Mouse (Mus musculus) lung, adult 2 months (tissue): ENCODE measurements around the gene Krtap10-10.

Experiments
- CTCF ChIP-seq: fragments of 200-500 bp; IDR thresholded peaks from 2 replicates; pipeline ENCODE4 v1.5.1; 2011; ENCODE audit warnings: mild to moderate bottlenecking, low read length, control low read depth; ENCODE audit not compliant: insufficient read depth
- POLR2A ChIP-seq: fragments of 200-500 bp; IDR thresholded peaks from 2 replicates; pipeline ENCODE4 v1.6.1; 2011; ENCODE audit warnings: low read depth, mild to moderate bottlenecking, control low read depth, low read length, borderline replicate concordance; ENCODE audit errors: extremely low read depth

DNA sequence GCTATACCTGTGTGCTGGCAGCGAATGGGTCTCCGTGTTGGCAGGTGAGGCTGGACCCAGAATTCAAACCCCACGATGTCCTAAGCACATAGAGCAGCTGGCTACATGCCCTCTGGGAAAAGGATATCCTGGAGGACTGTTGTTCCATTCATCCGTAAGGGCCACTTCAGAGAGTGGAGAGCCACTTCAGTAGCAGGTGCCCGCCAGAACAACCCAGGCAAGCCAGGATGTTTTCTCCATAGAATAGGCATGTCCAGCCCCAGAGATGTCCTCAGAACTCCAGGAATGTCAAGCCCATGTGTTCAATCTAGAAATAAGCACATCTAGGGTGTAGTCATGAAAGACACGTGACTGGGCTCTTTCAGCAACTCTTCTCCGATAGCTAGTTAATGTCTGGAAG, 33.9 kb downstream of the Krtap10-10 start:
- no peak for TF ChIP-seq CTCF
- TF ChIP-seq POLR2A, result no peak
